Mouse (Mus musculus): Measurements from ENCODE around the gene Ankrd28. TPM values are rescaled to one million over a fixed set of nuclear protein-coding genes. Genes with fewer than 3 reads are reported as not detected.
A peak's percentile ranks its signal among the peaks of the same experiment; 100 is the strongest.
"Not testable (repeated sequence)": the region's sequence is repeated elsewhere in the genome, so short reads cannot be mapped to it uniquely, and the experiment has no call there.

Ankrd28 gene
- total RNA-seq (2021) = 10 to 100 TPM; 49.3 to 56.8 TPM

- peak; percentile 95 to 96 for DNase-seq (ENCODE audit: low spot score in 2 of 2)
- intact Hi-C loops (cut with DNase I) = loop anchor here (1.0 to 5.0 kb wide), 4 partner anchors 27 to 122 kb away; no protein-coding TSS in a partner anchor
These were observed at the start of gene Ankrd28 for GRCm38 (mm10) chr14:31830571-31831369. Ankrd28 (minus strand) TSS chr14:31830651.

DNA sequence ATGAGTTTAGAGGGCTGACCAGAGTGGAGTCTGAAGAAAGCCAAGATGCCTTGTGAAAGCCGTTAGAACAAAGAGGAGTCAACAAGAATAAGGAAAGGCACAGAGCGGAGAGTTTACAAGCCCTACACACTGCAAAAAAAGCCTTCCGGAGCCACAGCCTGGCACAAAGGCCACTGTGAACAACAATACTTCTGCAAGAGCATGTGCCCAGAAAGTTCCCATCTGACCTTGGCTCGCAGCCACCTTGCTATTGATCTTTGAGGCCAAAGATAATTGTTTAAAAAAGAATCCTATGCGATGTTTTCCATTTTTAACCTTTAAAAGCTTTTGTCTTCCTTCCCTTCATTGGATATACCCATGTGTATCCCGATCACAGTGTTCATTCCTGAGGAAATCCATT, 49.0 kb upstream of the Ankrd28 start:
- intact Hi-C loops (cut with DNase I) = no loop called here
- no peak for DNase-seq (ENCODE audit: low spot score in 2 of 2)

DNA sequence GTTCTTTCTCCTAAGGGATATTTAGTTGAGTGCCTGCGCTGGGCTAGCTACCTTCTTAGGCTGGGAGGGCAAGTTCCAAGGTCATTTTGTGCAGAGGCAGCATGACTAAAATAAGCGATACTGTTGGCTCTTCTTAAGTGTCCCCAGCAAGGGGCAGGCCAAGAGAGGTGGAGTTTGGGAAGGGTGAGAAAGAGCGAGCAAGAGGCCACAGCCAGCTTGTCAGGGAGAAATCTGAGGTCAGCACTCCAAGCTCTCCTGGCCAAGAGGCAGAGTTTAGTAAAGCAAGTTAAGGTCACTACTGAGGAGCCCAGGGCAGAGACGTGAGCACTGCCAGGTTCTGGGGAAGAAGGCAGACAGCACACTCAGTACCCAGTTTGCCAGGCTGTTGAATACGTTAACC, 41.7 kb upstream of the Ankrd28 start:
- DNase-seq (ENCODE audit: low spot score in 2 of 2) = no peak
- intact Hi-C loops (cut with DNase I) = no loop called here

DNA sequence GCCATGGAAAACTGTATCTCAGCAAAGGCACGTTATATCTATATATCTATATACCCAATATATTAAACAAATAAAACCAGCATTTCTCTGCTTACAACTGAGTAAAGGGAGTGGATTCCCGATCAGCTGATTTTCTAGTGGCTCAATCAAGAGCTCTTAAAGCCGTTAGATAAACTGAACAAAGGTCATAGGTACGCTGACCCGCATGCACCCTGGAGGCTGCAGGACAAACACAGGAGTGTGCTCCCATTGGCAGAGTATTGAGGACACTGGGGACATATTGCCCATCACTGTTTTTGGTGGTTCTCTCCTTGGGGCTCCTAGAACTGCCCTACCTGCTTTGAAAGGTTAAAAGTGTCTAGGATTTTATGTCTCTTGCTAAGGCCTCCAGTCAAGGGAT, 40.0 kb upstream of the Ankrd28 start:
- intact Hi-C loops (cut with DNase I) = no loop called here
- DNase-seq (ENCODE audit: low spot score in 2 of 2) = no peak

GRCm38 (mm10) chr14:31868591-31868990, 38.1 kb upstream of the Ankrd28 start:
- DNase-seq (ENCODE audit: low spot score in 2 of 2) = no peak
- intact Hi-C loops (cut with DNase I) = no loop called here

DNA sequence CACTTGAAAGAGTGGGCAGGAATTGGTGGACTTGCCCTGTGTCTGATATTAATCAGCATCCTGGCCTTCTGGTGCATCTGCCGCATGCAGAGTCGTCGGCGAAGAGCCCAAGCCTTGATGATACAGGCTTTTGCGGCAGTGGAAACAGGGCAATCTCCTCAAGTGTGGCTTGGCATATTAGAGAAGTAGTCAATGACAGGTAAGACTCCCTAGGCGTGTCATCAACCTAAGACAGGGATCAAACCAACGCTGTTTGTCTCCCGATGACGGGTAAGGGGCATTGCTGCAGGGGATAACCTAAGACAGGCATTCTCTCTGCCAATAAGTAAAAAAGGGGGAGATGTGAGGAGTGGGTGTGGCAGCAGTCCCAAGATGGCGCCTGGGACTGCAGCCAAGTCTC, 35.9 kb upstream of the Ankrd28 start:
- DNase-seq (ENCODE audit: low spot score in 2 of 2); intact Hi-C loops (cut with DNase I): not testable (repeated sequence)

DNA sequence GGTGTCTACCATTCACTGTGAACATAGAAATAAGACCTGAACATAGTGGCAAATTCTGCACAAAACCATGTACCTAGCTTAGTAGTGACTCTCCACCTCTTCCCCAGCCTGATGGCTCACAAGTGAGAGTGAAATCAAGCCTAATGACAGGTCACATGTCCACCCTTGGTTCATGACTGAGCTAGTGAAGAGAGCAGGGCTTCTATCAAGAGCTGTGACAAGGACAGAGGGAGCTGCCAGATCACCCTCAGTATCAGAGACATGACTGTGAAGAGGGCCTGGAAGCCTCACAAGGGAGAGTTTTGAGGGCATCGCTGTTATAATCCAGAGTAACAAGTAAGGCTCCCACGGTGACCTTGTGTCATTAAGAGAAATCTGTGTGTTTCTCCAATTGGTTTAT, 28.2 kb upstream of the Ankrd28 start:
- DNase-seq (ENCODE audit: low spot score in 2 of 2) = no peak
- intact Hi-C loops (cut with DNase I) = loop anchor here (5.0 kb wide), 2 partner anchors 74 to 164 kb away; no protein-coding TSS in a partner anchor

DNA sequence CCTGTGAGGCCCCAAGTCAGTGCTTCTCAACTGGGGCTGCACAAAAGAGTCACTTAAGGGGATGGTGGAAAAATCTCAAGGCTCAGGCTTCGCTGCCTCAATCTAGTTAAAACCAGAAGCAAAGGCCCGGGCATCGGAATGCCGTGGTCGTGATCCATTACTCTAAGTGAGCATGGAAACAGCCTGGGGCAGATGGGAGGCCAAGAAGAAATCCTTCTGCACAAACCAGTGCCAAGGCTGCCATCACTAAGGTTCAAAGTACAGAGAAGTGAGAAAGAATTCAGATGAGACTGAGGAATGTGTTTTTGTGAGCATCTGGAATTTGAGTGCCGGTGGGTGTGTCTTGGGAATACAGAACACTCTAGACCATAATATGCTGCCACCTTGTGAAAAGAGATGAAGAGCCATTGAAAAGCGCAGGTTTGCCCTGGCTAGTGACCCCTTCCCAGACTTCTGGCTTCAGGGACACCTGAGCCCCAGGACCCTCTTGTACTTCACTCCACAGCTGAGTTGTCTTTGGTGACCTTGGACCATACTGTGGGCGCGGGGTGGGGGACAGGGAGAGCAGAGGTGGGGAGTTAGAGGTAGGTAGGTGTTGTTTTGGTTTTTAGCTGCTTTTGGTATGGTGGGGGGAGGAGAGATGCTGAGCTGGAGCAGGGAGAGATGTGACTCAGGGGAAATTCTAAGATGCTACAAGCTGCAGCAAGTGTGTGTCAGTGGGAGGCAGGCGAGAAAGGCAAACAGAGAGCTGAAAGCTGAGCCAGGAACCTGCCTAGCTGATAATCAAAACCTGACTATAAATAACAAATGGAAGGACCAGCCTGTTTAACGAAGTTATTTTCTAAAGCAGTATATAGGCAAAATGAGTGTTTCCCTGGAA, 26.9 kb upstream of the Ankrd28 start:
- intact Hi-C loops (cut with DNase I) = loop anchor here (1.0 to 5.0 kb wide), 4 partner anchors 27 to 165 kb away; partner anchors contain the start of gene Ankrd28
- DNase-seq (ENCODE audit: low spot score in 2 of 2) = peak; percentile 66 to 94

DNA sequence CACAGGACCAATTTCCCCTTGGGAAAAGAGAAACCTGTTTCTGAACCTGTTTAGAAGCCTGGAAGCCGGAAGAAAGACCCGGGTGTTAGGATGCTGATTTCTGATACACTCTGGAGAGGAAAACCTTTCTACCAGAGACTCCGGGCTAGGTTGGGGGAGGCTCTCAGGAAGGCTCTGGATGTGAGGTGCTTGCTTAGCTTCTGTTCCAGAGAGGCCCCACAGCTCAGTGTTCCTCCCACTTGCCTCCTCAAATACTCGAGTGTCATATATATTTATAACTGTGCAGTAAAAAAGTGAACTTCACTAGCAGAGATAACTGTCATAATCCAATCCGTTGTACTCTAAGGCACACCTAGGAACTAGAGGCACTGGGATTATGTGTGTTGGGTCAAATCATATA, 25.6 kb upstream of the Ankrd28 start:
- peak; percentile 45 to 86 for DNase-seq (ENCODE audit: low spot score in 2 of 2)
- intact Hi-C loops (cut with DNase I) = loop anchor here (2.0 to 5.0 kb wide), 3 partner anchors 37 to 166 kb away; no protein-coding TSS in a partner anchor

DNA sequence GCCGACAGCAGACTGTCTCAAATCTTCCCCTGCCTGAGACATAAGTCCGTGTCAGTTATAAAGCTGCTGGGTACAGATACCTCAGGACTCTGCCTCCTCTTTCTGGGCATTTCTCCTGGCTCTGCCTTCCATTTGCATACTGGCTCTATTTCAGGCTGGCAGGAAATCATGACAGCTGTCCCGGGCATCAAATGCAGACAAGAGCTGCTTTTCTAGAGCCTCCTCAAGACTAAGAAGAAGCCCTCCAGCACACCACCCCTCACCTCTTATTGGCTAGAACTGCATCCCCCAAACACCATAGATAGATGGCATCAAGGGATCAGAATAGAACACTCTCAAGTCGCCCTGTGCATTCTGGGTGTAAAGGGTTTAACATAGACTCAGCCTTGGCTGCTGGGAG, 24.2 kb upstream of the Ankrd28 start:
- intact Hi-C loops (cut with DNase I) = loop anchor here (5.0 kb wide), 2 partner anchors 78 to 168 kb away; no protein-coding TSS in a partner anchor

DNA sequence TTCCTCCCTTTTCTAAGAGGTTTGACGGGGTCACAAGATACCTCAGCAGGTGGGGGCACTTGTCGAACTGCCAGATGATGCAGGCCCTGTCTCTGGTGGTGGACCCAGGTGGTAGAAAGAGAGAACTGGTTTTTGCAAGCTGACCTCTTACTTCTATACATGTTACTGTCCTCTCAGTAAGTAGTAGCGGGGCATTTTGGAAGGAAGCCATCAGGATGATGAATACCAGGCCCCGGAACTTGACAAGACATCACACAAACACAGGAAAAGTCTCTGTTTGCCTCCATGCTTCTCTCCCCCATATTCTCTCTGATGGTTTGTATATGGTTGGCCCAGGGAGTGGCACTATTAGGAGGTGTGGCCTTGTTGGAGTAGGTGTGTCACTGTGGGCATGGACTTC, 13.1 kb upstream of the Ankrd28 start:
- intact Hi-C loops (cut with DNase I) = no loop called here
- no peak for DNase-seq (ENCODE audit: low spot score in 2 of 2)

More for the DNA sequence above, 24.2 kb upstream of the Ankrd28 start:
- DNase-seq (ENCODE audit: low spot score in 2 of 2) = peak; percentile 21 to 87

- DNase-seq (ENCODE audit: low spot score in 2 of 2) = no peak
- intact Hi-C loops (cut with DNase I) = loop anchor here (5.0 kb wide), 1 partner anchor 120 kb away; no protein-coding TSS in a partner anchor
These were observed 1.6 kb upstream of the Ankrd28 start for GRCm38 (mm10) chr14:31832022-31832421.

GRCm38 (mm10) chr14:31831370-31831712, 890 bp upstream of the Ankrd28 start:
- DNase-seq (ENCODE audit: low spot score in 2 of 2) = peak; percentile 68 to 82
- intact Hi-C loops (cut with DNase I) = loop anchor here (2.0 to 5.0 kb wide), 2 partner anchors 59 to 121 kb away; no protein-coding TSS in a partner anchor

- intact Hi-C loops (cut with DNase I) = loop anchor here (1.0 to 5.0 kb wide), 4 partner anchors 27 to 122 kb away; no protein-coding TSS in a partner anchor
- DNase-seq (ENCODE audit: low spot score in 2 of 2) = peak; percentile 53 to 65
These were observed 489 bp downstream of the Ankrd28 start for GRCm38 (mm10) chr14:31829761-31830562.

- no peak for DNase-seq (ENCODE audit: low spot score in 2 of 2)
- intact Hi-C loops (cut with DNase I) = no loop called here
These were observed 3.2 kb downstream of the Ankrd28 start for GRCm38 (mm10) chr14:31827221-31827620.

- no peak for DNase-seq (ENCODE audit: low spot score in 2 of 2)
- intact Hi-C loops (cut with DNase I) = no loop called here
These were observed 20.5 kb downstream of the Ankrd28 start for GRCm38 (mm10) chr14:31809942-31810341.

DNA sequence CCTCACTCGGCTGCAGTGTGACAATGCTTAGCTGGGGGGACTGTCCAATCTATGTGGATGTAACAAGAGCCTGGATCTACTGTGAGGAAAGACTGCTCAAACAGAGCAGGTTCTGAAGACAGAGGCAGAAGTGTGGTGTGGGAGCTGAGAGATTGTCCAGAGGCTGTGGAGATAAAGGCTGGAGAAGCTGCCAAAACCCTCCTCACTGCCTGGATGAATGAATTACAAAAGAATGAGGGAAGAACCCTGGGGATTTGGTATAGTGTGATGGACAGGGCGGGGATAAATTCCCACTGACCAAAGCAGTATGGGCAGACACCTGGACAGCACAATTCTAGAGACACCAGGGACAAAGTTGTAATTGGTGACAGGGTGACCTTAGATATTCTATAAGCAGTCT, 26.7 kb downstream of the Ankrd28 start:
- DNase-seq (ENCODE audit: low spot score in 2 of 2) = no peak
- intact Hi-C loops (cut with DNase I) = no loop called here

DNA sequence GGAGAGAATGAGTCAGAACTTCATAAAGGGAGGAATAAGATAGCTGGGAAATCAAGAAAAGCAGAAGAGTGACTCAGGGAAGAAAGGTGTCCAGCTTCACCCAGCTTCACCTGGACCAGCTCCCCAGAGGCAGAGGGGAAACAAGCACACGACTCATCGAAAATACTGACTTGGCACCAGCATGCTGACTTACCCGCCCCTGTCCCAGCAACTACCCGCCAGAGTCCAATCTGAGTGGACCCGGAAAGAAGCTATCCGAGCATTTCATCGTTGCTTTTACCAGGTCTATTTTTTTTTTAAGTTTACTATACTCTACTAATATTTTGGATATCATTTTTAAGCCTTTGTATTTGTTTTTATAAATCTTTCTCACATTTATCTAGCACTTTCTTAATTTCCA, 29.5 kb downstream of the Ankrd28 start:
- no peak for DNase-seq (ENCODE audit: low spot score in 2 of 2)
- intact Hi-C loops (cut with DNase I) = no loop called here

- intact Hi-C loops (cut with DNase I) = no loop called here
- DNase-seq (ENCODE audit: low spot score in 2 of 2) = no peak
These were observed 30.0 kb downstream of the Ankrd28 start for GRCm38 (mm10) chr14:31800446-31800845.

Data from left cerebral cortex, postnatal 25 days (tissue).